Mouse (Mus musculus): Measurements from ENCODE around the gene Fkbp5. TPM values are rescaled to one million over a fixed set of nuclear protein-coding genes. Genes with fewer than 3 reads are reported as not detected.

Fkbp5 gene
- polyA plus RNA-seq, 1 experiment from 2014 or later, result 9.7 TPM

DNA sequence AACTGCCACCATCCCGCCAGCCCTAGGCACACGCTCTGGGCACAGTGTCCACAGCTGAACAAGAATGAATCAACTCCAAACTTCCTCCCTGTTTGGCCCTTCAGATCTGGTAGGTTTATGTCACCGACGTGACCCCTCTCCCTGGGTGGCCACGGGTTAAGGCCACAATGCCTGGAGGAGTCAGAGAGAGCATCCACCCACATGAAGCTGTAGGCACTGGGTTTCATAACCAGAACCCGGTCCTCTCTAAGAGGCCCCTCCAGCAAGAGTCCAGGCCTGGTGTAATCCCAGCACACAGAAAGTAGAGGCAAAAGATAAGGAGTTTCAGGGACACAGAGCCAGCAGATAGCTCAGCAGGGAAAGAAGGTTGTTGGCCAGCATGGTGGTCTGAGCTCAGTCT lies 13.1 kb downstream of the Fkbp5 start:
- H3K27ac ChIP-seq (ENCODE audit: low read depth, low read length), result no peak overlapping the region
- no peak overlapping the region for H3K9ac ChIP-seq (ENCODE audit: low read length)
- ATAC-seq (ENCODE audit: insufficient read depth, low FRiP score, low TSS enrichment) (no peak), DNase-seq (ENCODE audit: low spot score) (no peak)
- 79% methylated on average over 6 of the region's 6 CpGs for WGBS
- H3K27me3 ChIP-seq (ENCODE audit: control insufficient read depth, insufficient read depth, low read length), result no peaks in the 10 kb centered on the region
- H3K4me1 ChIP-seq (ENCODE audit: control insufficient read depth, insufficient read depth, low read length), result no peaks in the 10 kb centered on the region
- no peak overlapping the region for H3K4me3 ChIP-seq (ENCODE audit: low read depth, low read length)
- H3K36me3 ChIP-seq (ENCODE audit: control insufficient read depth, insufficient read depth, low read length), result no peaks in the 10 kb centered on the region
- H3K9me3 ChIP-seq (ENCODE audit: control insufficient read depth, low read length), result no peaks in the 10 kb centered on the region
- H3K4me2 ChIP-seq (ENCODE audit: low read depth), result no peak overlapping the region

GRCm38 (mm10) chr17:28502196-28502821 lies 15.0 kb downstream of the Fkbp5 start:
- no peak overlapping the region for H3K4me3 ChIP-seq (ENCODE audit: low read depth, low read length)
- no peak overlapping the region for H3K27ac ChIP-seq (ENCODE audit: low read depth, low read length)
- ATAC-seq (ENCODE audit: insufficient read depth, low FRiP score, low TSS enrichment), result no peak
- no peak overlapping the region for H3K9ac ChIP-seq (ENCODE audit: low read length)
- whole genome bisulfite sequencing, result 75% methylated on average over 7 of the region's 7 CpGs
- no peak for DNase-seq (ENCODE audit: low spot score)
- H3K4me2 ChIP-seq (ENCODE audit: low read depth), result no peak overlapping the region
- no peaks in the 10 kb centered on the region for H3K36me3 ChIP-seq (ENCODE audit: control insufficient read depth, insufficient read depth, low read length)
- no peaks in the 10 kb centered on the region for H3K4me1 ChIP-seq (ENCODE audit: control insufficient read depth, insufficient read depth, low read length)
- H3K27me3 ChIP-seq (ENCODE audit: control insufficient read depth, insufficient read depth, low read length), result no peaks in the 10 kb centered on the region
- H3K9me3 ChIP-seq (ENCODE audit: control insufficient read depth, low read length), result no peaks in the 10 kb centered on the region

DNA sequence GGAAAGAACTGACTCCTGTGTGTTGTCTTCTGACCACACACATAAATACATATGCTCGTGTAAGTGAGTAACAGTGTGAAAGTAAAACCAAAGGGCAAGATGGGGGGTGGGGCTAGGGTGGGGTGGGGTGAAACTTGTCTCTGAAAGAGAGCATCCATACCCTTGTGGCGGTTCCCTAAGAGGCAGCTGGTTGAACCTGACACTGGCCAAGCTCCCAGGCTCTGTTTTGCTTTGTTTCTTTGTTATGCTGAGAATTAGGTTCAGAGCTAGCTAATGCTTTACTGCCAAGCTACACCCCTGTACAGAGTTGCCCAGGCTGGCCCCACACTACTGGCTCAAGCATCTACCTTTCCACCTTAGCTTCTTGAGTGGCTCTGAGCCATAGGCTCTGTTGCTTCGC lies 16.9 kb downstream of the Fkbp5 start:
- H3K9ac ChIP-seq (ENCODE audit: low read length), result no peak overlapping the region
- H3K9me3 ChIP-seq (ENCODE audit: control insufficient read depth, low read length), result no peaks in the 10 kb centered on the region
- H3K27ac ChIP-seq (ENCODE audit: low read depth, low read length), result no peak overlapping the region
- no peaks in the 10 kb centered on the region for H3K36me3 ChIP-seq (ENCODE audit: control insufficient read depth, insufficient read depth, low read length)
- no peak overlapping the region for H3K4me3 ChIP-seq (ENCODE audit: low read depth, low read length)
- no peaks in the 10 kb centered on the region for H3K4me1 ChIP-seq (ENCODE audit: control insufficient read depth, insufficient read depth, low read length)
- H3K27me3 ChIP-seq (ENCODE audit: control insufficient read depth, insufficient read depth, low read length), result no peaks in the 10 kb centered on the region
- DNase-seq (ENCODE audit: low spot score) (no peak), ATAC-seq (ENCODE audit: insufficient read depth, low FRiP score, low TSS enrichment) (no peak)
- 85% methylated on average over 3 of the region's 3 CpGs for WGBS
- H3K4me2 ChIP-seq (ENCODE audit: low read depth), result no peak overlapping the region

- Histone ChIP-seq H3K4me3 (ENCODE audit: low read depth, low read length) (no peak overlapping the region), H3K9me3 (ENCODE audit: control insufficient read depth, low read length) (no peaks in the 10 kb centered on the region), H3K27me3 (ENCODE audit: control insufficient read depth, insufficient read depth, low read length) (no peaks in the 10 kb centered on the region), H3K36me3 (ENCODE audit: control insufficient read depth, insufficient read depth, low read length) (no peaks in the 10 kb centered on the region), H3K4me1 (ENCODE audit: control insufficient read depth, insufficient read depth, low read length) (no peaks in the 10 kb centered on the region), H3K27ac (ENCODE audit: low read depth, low read length) (no peak overlapping the region), H3K9ac (ENCODE audit: low read length) (no peak overlapping the region), H3K4me2 (ENCODE audit: low read depth) (no peak overlapping the region)
- ATAC-seq (ENCODE audit: insufficient read depth, low FRiP score, low TSS enrichment), result no peak
- no peak for DNase-seq (ENCODE audit: low spot score)
- 75% methylated on average over 2 of the region's 2 CpGs for WGBS
Measured at GRCm38 (mm10) chr17:28499190-28499589, 18.1 kb downstream of the Fkbp5 start.

DNA sequence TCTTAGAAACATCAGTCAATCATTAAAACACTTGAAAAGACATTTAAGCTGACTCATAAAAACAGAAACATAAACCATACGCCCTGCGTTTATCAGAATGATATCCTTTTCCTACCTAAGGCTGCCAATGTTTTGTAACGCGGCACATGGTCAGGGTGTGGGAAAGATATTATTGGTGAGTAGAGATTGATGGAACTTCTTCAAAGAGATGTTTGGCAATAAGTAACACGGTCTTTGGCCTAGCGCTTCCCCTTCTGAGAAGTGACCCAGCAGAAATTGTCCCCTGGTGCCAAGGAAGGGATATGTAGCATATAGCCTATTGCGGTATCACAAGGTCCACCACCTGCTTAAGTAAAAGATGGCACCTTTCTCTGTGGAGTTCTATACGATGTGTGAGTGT lies 21.5 kb downstream of the Fkbp5 start:
- no peak overlapping the region for H3K4me3 ChIP-seq (ENCODE audit: low read depth, low read length)
- no peaks in the 10 kb centered on the region for H3K27me3 ChIP-seq (ENCODE audit: control insufficient read depth, insufficient read depth, low read length)
- 91% methylated on average over 8 of the region's 8 CpGs for WGBS
- H3K4me1 ChIP-seq (ENCODE audit: control insufficient read depth, insufficient read depth, low read length), result no peaks in the 10 kb centered on the region
- ATAC-seq (ENCODE audit: insufficient read depth, low FRiP score, low TSS enrichment), result no peak
- no peak for DNase-seq (ENCODE audit: low spot score)
- H3K36me3 ChIP-seq (ENCODE audit: control insufficient read depth, insufficient read depth, low read length), result no peaks in the 10 kb centered on the region
- no peak overlapping the region for H3K9ac ChIP-seq (ENCODE audit: low read length)
- no peak overlapping the region for H3K4me2 ChIP-seq (ENCODE audit: low read depth)
- H3K9me3 ChIP-seq (ENCODE audit: control insufficient read depth, low read length), result no peaks in the 10 kb centered on the region
- H3K27ac ChIP-seq (ENCODE audit: low read depth, low read length), result no peak overlapping the region

- no peak for ATAC-seq (ENCODE audit: insufficient read depth, low FRiP score, low TSS enrichment)
- 78% methylated on average over 14 of the region's 14 CpGs for WGBS
- Histone ChIP-seq H3K4me1 (ENCODE audit: control insufficient read depth, insufficient read depth, low read length) (no peaks in the 10 kb centered on the region), H3K4me3 (ENCODE audit: low read depth, low read length) (no peak overlapping the region), H3K36me3 (ENCODE audit: control insufficient read depth, insufficient read depth, low read length) (no peaks in the 10 kb centered on the region), H3K27ac (ENCODE audit: low read depth, low read length) (no peak overlapping the region), H3K4me2 (ENCODE audit: low read depth) (no peak overlapping the region), H3K9ac (ENCODE audit: low read length) (no peak overlapping the region), H3K27me3 (ENCODE audit: control insufficient read depth, insufficient read depth, low read length) (no peaks in the 10 kb centered on the region), H3K9me3 (ENCODE audit: control insufficient read depth, low read length) (no peaks in the 10 kb centered on the region)
- DNase-seq (ENCODE audit: low spot score), result no peak
Measured at GRCm38 (mm10) chr17:28491035-28491770, 26.1 kb downstream of the Fkbp5 start.

GRCm38 (mm10) chr17:28488258-28489013 lies 28.9 kb downstream of the Fkbp5 start:
- ATAC-seq (ENCODE audit: insufficient read depth, low FRiP score, low TSS enrichment) (no peak), DNase-seq (ENCODE audit: low spot score) (no peak)
- Histone ChIP-seq H3K27me3 (ENCODE audit: control insufficient read depth, insufficient read depth, low read length) (no peaks in the 10 kb centered on the region), H3K36me3 (ENCODE audit: control insufficient read depth, insufficient read depth, low read length) (no peaks in the 10 kb centered on the region), H3K9ac (ENCODE audit: low read length) (no peak overlapping the region), H3K4me3 (ENCODE audit: low read depth, low read length) (no peak overlapping the region), H3K4me2 (ENCODE audit: low read depth) (no peak overlapping the region), H3K4me1 (ENCODE audit: control insufficient read depth, insufficient read depth, low read length) (no peaks in the 10 kb centered on the region), H3K27ac (ENCODE audit: low read depth, low read length) (no peak overlapping the region), H3K9me3 (ENCODE audit: control insufficient read depth, low read length) (no peaks in the 10 kb centered on the region)
- 71% methylated on average over 7 of the region's 7 CpGs for WGBS

GRCm38 (mm10) chr17:28487584-28488257 lies 29.6 kb downstream of the Fkbp5 start:
- no peak overlapping the region for H3K4me3 ChIP-seq (ENCODE audit: low read depth, low read length)
- H3K36me3 ChIP-seq (ENCODE audit: control insufficient read depth, insufficient read depth, low read length), result no peaks in the 10 kb centered on the region
- ATAC-seq (ENCODE audit: insufficient read depth, low FRiP score, low TSS enrichment) (no peak), DNase-seq (ENCODE audit: low spot score) (no peak)
- no peaks in the 10 kb centered on the region for H3K9me3 ChIP-seq (ENCODE audit: control insufficient read depth, low read length)
- H3K9ac ChIP-seq (ENCODE audit: low read length), result no peak overlapping the region
- no peak overlapping the region for H3K27ac ChIP-seq (ENCODE audit: low read depth, low read length)
- no peaks in the 10 kb centered on the region for H3K4me1 ChIP-seq (ENCODE audit: control insufficient read depth, insufficient read depth, low read length)
- H3K4me2 ChIP-seq (ENCODE audit: low read depth), result no peak overlapping the region
- WGBS, result 94% methylated on average over 18 of the region's 18 CpGs
- no peaks in the 10 kb centered on the region for H3K27me3 ChIP-seq (ENCODE audit: control insufficient read depth, insufficient read depth, low read length)
